Mouse (Mus musculus): ENCODE data around the gene Spef1.

DNA sequence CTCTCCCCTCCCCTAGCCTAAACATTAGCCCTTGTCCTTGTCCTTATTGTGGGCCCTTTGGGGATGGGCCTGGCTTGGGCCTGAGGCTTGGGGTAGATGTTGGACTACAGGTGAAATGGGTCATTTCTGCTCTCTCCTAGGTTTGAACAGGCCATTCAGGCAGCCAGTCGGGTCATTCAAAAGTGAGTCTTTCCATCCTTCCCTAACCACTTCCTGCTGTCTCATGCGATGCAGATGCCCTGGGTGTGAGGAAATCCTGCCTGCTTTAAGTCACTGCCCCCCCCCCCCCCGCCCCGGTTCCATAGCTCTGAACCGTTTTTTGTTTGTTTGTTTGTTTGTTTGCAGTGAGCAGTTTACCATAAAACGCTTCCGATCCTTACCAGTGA is 3.9 kb upstream of the Spef1 start:
- TF ChIP-seq CTCF (IDR thresholded peaks at IDR 0.05; ENCODE audit: extremely low read depth, insufficient read depth, insufficient read length, insufficient replicate concordance) (no peak), POLR2A (IDR thresholded peaks at IDR 0.05; ENCODE audit: low read depth, low read length) (no peak)

Measured in spleen, adult 2 months (tissue).